In the genomic region with DNA sequence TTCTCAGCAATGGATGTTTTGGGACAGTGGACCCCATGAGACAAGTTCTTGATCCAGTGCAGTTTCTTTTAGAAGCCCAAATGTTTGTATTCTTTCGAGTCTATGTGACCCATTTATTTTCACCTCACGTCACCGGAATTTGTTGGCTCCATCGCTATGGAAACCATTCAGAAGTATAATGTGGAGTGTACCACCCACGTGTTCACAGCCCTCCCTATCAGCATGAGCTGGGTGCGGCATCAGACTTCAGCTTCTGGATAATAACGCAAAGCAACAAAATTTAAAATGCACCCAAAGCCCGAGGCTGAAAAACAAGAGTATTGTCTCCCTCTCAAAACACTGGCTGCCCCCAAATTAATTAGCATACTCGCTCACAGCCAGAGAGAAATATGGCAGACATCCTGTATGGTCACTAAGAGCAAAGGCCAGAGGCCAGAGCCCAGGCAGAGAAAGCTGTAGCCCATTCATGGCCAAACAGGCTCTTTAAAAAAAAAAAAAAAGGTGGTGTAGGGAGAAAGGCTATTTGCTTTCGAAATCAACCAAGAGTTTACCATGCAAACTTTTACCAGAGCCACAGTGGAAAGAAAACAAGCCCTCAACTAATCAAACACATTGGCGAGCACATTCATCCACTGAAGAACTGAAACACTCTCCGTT, we compare ENCODE assay signal across 9 mouse cellular contexts. TPM values are rescaled to one million over a fixed set of nuclear protein-coding genes. Genes with fewer than 3 reads are reported as not detected.
DNase-seq lines count a peak whose midpoint lies in the region; ATAC-seq and TF ChIP-seq lines count a peak whose summit lies in the region.
"Had no signal": no experiment of that assay in that cellular context is flagged by ENCODE, and none has a peak within 500 bp of the region (broad histone marks: within the 10 kb centered on the region; RNA-seq: fewer than 3 reads in every experiment).

No protein-coding gene starts in this region.

- no peak for TF ChIP-seq CTCF in left cerebral cortex, adult 2 months (IDR thresholded peaks at IDR 0.05)

- 31% methylated on average over 12 of the region's 12 CpGs for WGBS in midbrain, embryonic 15.5 days

- no peaks in the 10 kb centered on the region for H3K27me3 ChIP-seq in midbrain, embryonic 15.5 days (replicated peaks)

- intact Hi-C loops in left cerebral cortex, adult 2 months (cut with DNase I) = no loop called here

- H3K4me2 ChIP-seq in midbrain, embryonic 15.5 days = peak overlapping the region; percentile 28

- DNase-seq in brain, adult 2 months (ENCODE audit: low read depth, low spot score) = peak; percentile 70
- DNase-seq in frontal cortex, postnatal 10 days (ENCODE audit: low spot score in 2 of 2) = peak; percentile 49 to 58
- DNase-seq in left cerebral cortex, adult 2 months (ENCODE audit: extremely low spot score in 1 of 2, low spot score in 2 of 2) = peak; percentile 18 to 54
- no peak for DNase-seq in gastrocnemius, postnatal 10 days
- no peak for DNase-seq in heart, postnatal 4 days
- no peak for DNase-seq in adrenal gland, postnatal 10 days
- no peak for DNase-seq in gastrocnemius, adult 8-10 months (ENCODE audit: low spot score in 2 of 2)
- DNase-seq: cerebellum, adult 11 months had no signal

- H3K9me3 ChIP-seq in midbrain, embryonic 15.5 days = no peaks in the 10 kb centered on the region

- no peaks in the 10 kb centered on the region for H3K36me3 ChIP-seq in midbrain, embryonic 15.5 days (replicated peaks)

- ATAC-seq in midbrain, embryonic 15.5 days (replicated peaks) = peak; percentile 92

- H3K4me1 ChIP-seq in midbrain, embryonic 15.5 days = peaks cover 13% of the 10 kb centered on the region

- no peak overlapping the region for H3K9ac ChIP-seq in midbrain, embryonic 15.5 days

- no peak overlapping the region; the same call in 1 of the 2 replicates for H3K27ac ChIP-seq in left cerebral cortex, adult 2 months
- 0 out of 2 replicates have a peak overlapping the region, but pooled peaks have one; percentile 18 for H3K27ac ChIP-seq in midbrain, embryonic 15.5 days

- H3K4me3 ChIP-seq in left cerebral cortex, adult 2 months = no peak overlapping the region
- H3K4me3 ChIP-seq in midbrain, embryonic 15.5 days = no peak overlapping the region

RNA-seq across cellular contexts. Expression of a gene that starts 18.1 kb away (rescaled TPM):
- total RNA-seq in left cerebral cortex, adult 2 months (2021) = 10 to 100 TPM; 22.4 to 23.5 TPM
- polyA plus RNA-seq in midbrain, embryonic 15.5 days (2015; fragmentation: Nextera tagmentation; extraction: Ambion mirVana) = 6.6 and 7.7 TPM in 2 replicates
- under 1 TPM; 0.16 to 0.34 TPM for total RNA-seq in gastrocnemius, postnatal 10 days (2021)
- total RNA-seq in heart, postnatal 4 days (2021) = under 1 TPM; 0.34 to 0.43 TPM
- total RNA-seq in adrenal gland, postnatal 10 days (2021) = 10 to 100 TPM in 1 of 2 experiments, 1 to 10 TPM in 1; 6.3 to 14.0 TPM
- under 1 TPM in 1 of 4 experiments, not detected in 3; 0.08 TPM for total RNA-seq in gastrocnemius, adult 8-10 months (2022)

Comparison
In these comparisons a context has a peak if more than half of its experiments do, and no peak if none do; other contexts are left out.
1. DNase-seq: peak in brain, adult 2 months (single experiment), frontal cortex, postnatal 10 days (2 of 2) and left cerebral cortex, adult 2 months (2 of 2); none in gastrocnemius, postnatal 10 days (single experiment), heart, postnatal 4 days (single experiment), adrenal gland, postnatal 10 days (single experiment) and gastrocnemius, adult 8-10 months (0 of 2).
2. RNA of a gene that starts 18.1 kb away (total RNA-seq): 22.4 to 23.5 TPM in left cerebral cortex, adult 2 months and 6.3 to 14.0 TPM in adrenal gland, postnatal 10 days; 0.34 to 0.43 TPM in heart, postnatal 4 days, 0.16 to 0.34 TPM in gastrocnemius, postnatal 10 days and 0.08 TPM in gastrocnemius, adult 8-10 months; every median in the first group is over 4 times any median in the second.